Mouse (Mus musculus) liver, adult 2 months (tissue): Measurements from ENCODE around the gene Rdh1.

Experiments
- CTCF ChIP-seq: fragments of 200-500 bp; IDR thresholded peaks from 2 replicates; pipeline ENCODE4 v1.5.1; 2011; ENCODE audit warnings: low read depth, low read length, control low read depth
- POLR2A ChIP-seq: fragments of 200-500 bp; IDR thresholded peaks from 2 replicates; pipeline ENCODE4 v1.6.1; 2011; ENCODE audit warnings: low read length, control low read depth; ENCODE audit not compliant: insufficient read depth; ENCODE audit errors: extremely low read depth

DNA sequence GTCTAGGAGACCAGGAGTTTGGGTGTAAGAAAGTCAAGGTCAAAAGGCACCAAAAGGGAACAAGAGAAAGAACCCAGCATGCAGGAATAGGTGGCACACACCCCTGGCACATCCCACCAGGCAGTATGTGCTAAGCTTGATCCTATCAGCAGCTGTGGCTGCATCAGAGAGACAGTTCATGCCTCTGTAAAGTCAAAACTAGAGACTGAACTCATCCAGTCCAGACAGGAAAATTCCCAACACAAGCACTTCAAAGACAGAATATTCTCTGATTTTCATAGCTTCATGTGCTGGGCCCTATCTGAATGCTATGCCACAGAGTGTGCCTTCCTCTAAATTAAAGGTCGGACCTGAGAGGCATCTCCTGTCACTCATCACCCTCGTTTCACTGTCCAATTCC is 22.0 kb upstream of the Rdh1 start:
- TF ChIP-seq CTCF (no peak), POLR2A (no peak)
